Mouse (Mus musculus) testis, adult 2 months (tissue): ENCODE results near the gene Mettl21a.

ENCODE experiments used
- CTCF ChIP-seq: fragments of 200-500 bp; IDR thresholded peaks from 2 replicates; pipeline ENCODE4 v1.5.1; 2012; ENCODE audit warnings: low read depth, mild to moderate bottlenecking, inconsistent platforms, low read length, moderate library complexity; ENCODE audit not compliant: control insufficient read depth, insufficient read depth, insufficient replicate concordance
- POLR2A ChIP-seq: fragments of 200-500 bp; IDR thresholded peaks from 2 replicates; pipeline ENCODE4 v1.6.1; 2012; ENCODE audit warnings: low read depth, mild to moderate bottlenecking, inconsistent platforms, low read length, moderate library complexity; ENCODE audit not compliant: control insufficient read depth

DNA sequence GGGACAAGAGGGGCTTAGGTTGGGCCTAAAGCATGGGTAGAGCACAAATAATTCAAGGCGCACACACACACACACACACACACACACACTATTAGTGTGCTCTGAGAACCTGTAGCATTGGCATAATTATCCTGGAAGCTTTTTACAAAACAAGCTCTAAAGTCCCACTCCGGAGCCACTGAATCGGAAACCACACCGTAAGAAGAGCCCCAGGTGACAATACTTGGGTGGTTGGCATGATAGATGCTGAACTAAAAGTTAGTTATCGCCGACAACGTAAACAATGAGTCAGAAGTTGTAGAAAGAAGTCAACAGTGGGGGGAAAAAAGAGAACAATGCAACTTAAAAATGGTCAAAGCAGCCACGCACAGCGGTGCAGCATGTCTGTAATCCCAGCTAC, 2.7 kb downstream of the Mettl21a start:
- TF ChIP-seq CTCF (no peak), POLR2A (no peak)
